Mouse (Mus musculus) layer of hippocampus, postnatal 14 days (tissue): Measurements from ENCODE around the gene Igf2r. TPM values are rescaled to one million over a fixed set of nuclear protein-coding genes. Genes with fewer than 3 reads are reported as not detected.

Experiments
- DNase-seq, 2 experiments: peaks; one replicate each; pipeline ENCODE4 v3.0.0; 2021 to 2022; ENCODE audit warnings: low spot score in 2 of 2, mixed read lengths in 1 of 2
- total RNA-seq, 2 experiments: library from RNA; stranded (reverse); gene quantifications; 2 replicates each; pipeline ENCODE4 v1.2.3; 2021

Igf2r gene
- total RNA-seq, 2 experiments from 2014 or later: 28.1 TPM

- DNase-seq: no peak
Measured at GRCm38 (mm10) chr17:12721118-12721886, 48.2 kb downstream of the Igf2r start.

- no peak for DNase-seq
Measured at GRCm38 (mm10) chr17:12718251-12718650, 51.2 kb downstream of the Igf2r start.

GRCm38 (mm10) chr17:12717445-12717844 is 52.0 kb downstream of the Igf2r start:
- DNase-seq: no peak

GRCm38 (mm10) chr17:12715032-12715431 is 54.4 kb downstream of the Igf2r start:
- no peak for DNase-seq

- no peak for DNase-seq
Measured at GRCm38 (mm10) chr17:12714080-12714561, 55.3 kb downstream of the Igf2r start.

GRCm38 (mm10) chr17:12712993-12713392 is 56.5 kb downstream of the Igf2r start:
- DNase-seq: no peak

- no peak for DNase-seq
Measured at GRCm38 (mm10) chr17:12712191-12712590, 57.3 kb downstream of the Igf2r start.

- no peak for DNase-seq
Measured at GRCm38 (mm10) chr17:12710976-12711375, 58.5 kb downstream of the Igf2r start.

- no peak for DNase-seq
Measured at GRCm38 (mm10) chr17:12710050-12710780, 59.2 kb downstream of the Igf2r start.

- no peak for DNase-seq
Measured at GRCm38 (mm10) chr17:12708398-12708797, 61.1 kb downstream of the Igf2r start.

GRCm38 (mm10) chr17:12706590-12707049 is 62.8 kb downstream of the Igf2r start:
- no peak for DNase-seq

- DNase-seq: no peak
Measured at GRCm38 (mm10) chr17:12702901-12703300, 66.6 kb downstream of the Igf2r start.

- DNase-seq: no peak
Measured at GRCm38 (mm10) chr17:12700373-12700772, 69.1 kb downstream of the Igf2r start.

- DNase-seq: no peak
Measured at GRCm38 (mm10) chr17:12691899-12692298, 77.6 kb downstream of the Igf2r start.

GRCm38 (mm10) chr17:12689537-12689936 is 79.9 kb downstream of the Igf2r start:
- DNase-seq: peak; percentile 18 to 49

GRCm38 (mm10) chr17:12688427-12689110 is 80.9 kb downstream of the Igf2r start:
- peak; percentile 25 to 41 for DNase-seq

- DNase-seq: no peak
Measured at GRCm38 (mm10) chr17:12684928-12685624, 84.4 kb downstream of the Igf2r start.

GRCm38 (mm10) chr17:12684412-12684811 is 85.1 kb downstream of the Igf2r start:
- DNase-seq: no peak

GRCm38 (mm10) chr17:12683582-12683981 is 85.9 kb downstream of the Igf2r start:
- no peak for DNase-seq

GRCm38 (mm10) chr17:12678261-12678660 is 91.2 kb downstream of the Igf2r start:
- DNase-seq: no peak

- DNase-seq: no peak
Measured at GRCm38 (mm10) chr17:12677139-12677538, 92.3 kb downstream of the Igf2r start.
